Mouse (Mus musculus): ENCODE results near the gene Gm9972.

- TF ChIP-seq CTCF (IDR thresholded peaks at IDR 0.05; ENCODE audit: borderline replicate concordance, control insufficient read depth, extremely low read depth, insufficient read depth, low read length, poor library complexity) (no peak), POLR2A (IDR thresholded peaks at IDR 0.05; ENCODE audit: control insufficient read depth, extremely low read depth, insufficient read depth, low read length, poor library complexity) (no peak)
Measured at GRCm38 (mm10) chr11:43023109-43023688, 12.3 kb upstream of the Gm9972 start.
